Mouse (Mus musculus) liver, postnatal 0 days (tissue): ENCODE results near the gene Gm20388. TPM values are rescaled to one million over a fixed set of nuclear protein-coding genes. Genes with fewer than 3 reads are reported as not detected.

ENCODE experiments used
- ATAC-seq: fragments of 200-750 bp; cut with Nextera tagmentation; 2 replicates; pipeline ENCODE4 v1.8.0; 2017; ENCODE audit warnings: mild to moderate bottlenecking, moderate library complexity
- DNase-seq: peaks from one replicate; pipeline ENCODE4 v3.0.0-alpha.2; 2016
- H3K27ac ChIP-seq: fragments of 300-500 bp; sonication (generic); 2 replicates; pipeline ENCODE4 v1.5.1; 2014; ENCODE audit warnings: antibody characterized with exemption, moderate library complexity, mild to moderate bottlenecking, low read depth
- H3K27me3 ChIP-seq: fragments of 300-500 bp; sonication (generic); 2 replicates; pipeline ENCODE4 v1.6.1; 2014; ENCODE audit warnings: low read length, control low read depth, mixed read lengths; ENCODE audit not compliant: insufficient read depth
- H3K36me3 ChIP-seq: fragments of 300-500 bp; sonication (generic); replicated peaks from 2 replicates; pipeline ENCODE4 v1.6.1; 2014; ENCODE audit warnings: mild to moderate bottlenecking, control low read depth, low read length, moderate library complexity, mixed read lengths; ENCODE audit not compliant: insufficient read depth
- H3K4me1 ChIP-seq: fragments of 300-500 bp; sonication (generic); 2 replicates; pipeline ENCODE4 v1.6.1; 2014; ENCODE audit warnings: antibody characterized with exemption, mild to moderate bottlenecking, control low read depth; ENCODE audit not compliant: insufficient read depth
- H3K4me2 ChIP-seq: fragments of 300-500 bp; sonication (generic); 2 replicates; pipeline ENCODE4 v1.6.1; 2014; ENCODE audit warnings: low read depth, mild to moderate bottlenecking, low read length, moderate library complexity, mixed read lengths
- H3K4me3 ChIP-seq: fragments of 300-500 bp; sonication (generic); 2 replicates; pipeline ENCODE4 v1.5.1; 2014; ENCODE audit warnings: low read depth, low read length
- H3K9ac ChIP-seq: fragments of 300-500 bp; sonication (generic); replicated peaks from 2 replicates; pipeline ENCODE4 v1.6.1; 2014; ENCODE audit warnings: mild to moderate bottlenecking, moderate library complexity
- H3K9me3 ChIP-seq: fragments of 300-500 bp; sonication (generic); 2 replicates; pipeline ENCODE4 v1.6.1; 2016; ENCODE audit warnings: mild to moderate bottlenecking, control low read depth, low read length, mixed read lengths
- CTCF ChIP-seq: sonication (generic); IDR thresholded peaks from 2 replicates; pipeline ENCODE4 v1.5.1; 2016; ENCODE audit warnings: antibody characterized with exemption, low read depth
- EP300 ChIP-seq: IDR thresholded peaks from 2 replicates; pipeline ENCODE4 v1.6.1; 2016; ENCODE audit warnings: antibody characterized with exemption, low read depth, mild to moderate bottlenecking
- WGBS: fragments of 180-500 bp; shearing (Covaris S2); extraction: QIAGEN DNeasy Blood & Tissue Kit; methylation state at CpG from one replicate; pipeline ENCODE4 v1.1.7; 2014; ENCODE audit not compliant: insufficient replicate concordance; 5-methylcytosine and 5-hydroxymethylcytosine counted together
- polyA plus RNA-seq: library from polyadenylated mRNA; unstranded; fragments of >200 nt; fragmentation: Nextera tagmentation; extraction: Ambion mirVana; gene quantifications from 2 replicates; pipeline ENCODE4 v1.2.1, GENCODE M21; 2015

The Gm20388 gene
- polyA plus RNA-seq, 1 experiment from 2014 or later, result not detected

DNA sequence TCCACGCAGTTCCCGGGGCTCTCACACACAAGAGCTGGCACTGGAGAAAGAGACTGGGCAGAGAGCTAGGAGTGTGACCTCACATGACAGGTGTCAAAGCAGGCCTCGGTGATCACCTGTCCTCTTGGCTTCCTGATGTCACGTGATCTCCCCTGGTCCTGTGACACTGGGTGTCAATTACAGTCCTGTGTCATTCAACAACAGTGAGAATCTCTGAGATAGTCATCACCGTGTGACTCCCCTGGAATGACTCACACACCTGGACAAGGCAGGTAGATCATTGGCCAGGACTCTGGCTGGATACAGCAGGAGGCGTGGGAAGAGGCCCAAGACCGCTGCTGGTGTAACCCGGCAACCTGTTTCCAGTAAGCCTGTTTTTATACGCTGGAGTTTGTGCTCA lies 3826.3 kb downstream of the Gm20388 start:
- H3K4me2 ChIP-seq, result no peak overlapping the region
- peak; percentile 98 for ATAC-seq
- H3K9ac ChIP-seq, result no peak overlapping the region
- WGBS, result 56% methylated on average over 9 of the region's 9 CpGs
- no peaks in the 10 kb centered on the region for H3K9me3 ChIP-seq
- no peak overlapping the region for H3K4me3 ChIP-seq
- H3K27me3 ChIP-seq, result no peaks in the 10 kb centered on the region
- peak; percentile 57 for DNase-seq
- no peaks in the 10 kb centered on the region; the same call in 1 of the 2 replicates for H3K4me1 ChIP-seq
- H3K36me3 ChIP-seq, result no peaks in the 10 kb centered on the region
- TF ChIP-seq EP300 (no peak), CTCF (no peak)
- H3K27ac ChIP-seq, result 0 out of 2 replicates have a peak overlapping the region, but pooled peaks have one; percentile 7

DNA sequence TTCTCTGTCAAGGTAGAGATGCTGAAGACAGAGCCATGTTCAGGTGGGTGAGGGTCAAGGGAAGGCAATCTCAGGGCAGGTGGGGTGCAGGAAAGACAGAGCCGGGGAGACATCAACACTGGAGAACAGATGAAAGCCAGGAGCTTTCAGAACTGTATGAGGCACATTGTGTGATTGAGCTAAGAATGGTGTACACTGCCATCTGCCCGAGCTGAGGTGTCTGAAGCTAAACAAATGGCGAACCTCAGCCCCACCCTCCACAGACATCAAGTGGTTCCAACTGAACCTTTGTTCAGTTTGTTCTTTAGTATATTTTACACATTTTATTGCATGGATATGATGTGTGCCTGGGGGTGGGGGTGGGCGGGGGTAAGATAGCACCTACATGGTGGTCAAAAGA lies 3829.6 kb downstream of the Gm20388 start:
- TF ChIP-seq CTCF (no peak), EP300 (no peak)
- DNase-seq, result no peak
- H3K4me3 ChIP-seq, result no peak overlapping the region
- no peak for ATAC-seq
- no peaks in the 10 kb centered on the region for H3K36me3 ChIP-seq
- H3K4me1 ChIP-seq, result no peaks in the 10 kb centered on the region; the same call in 1 of the 2 replicates
- H3K4me2 ChIP-seq, result no peak overlapping the region
- H3K27me3 ChIP-seq, result no peaks in the 10 kb centered on the region
- no peak overlapping the region for H3K27ac ChIP-seq
- H3K9ac ChIP-seq, result no peak overlapping the region
- H3K9me3 ChIP-seq, result no peaks in the 10 kb centered on the region
- WGBS, result 64% methylated on average over 4 of the region's 4 CpGs

DNA sequence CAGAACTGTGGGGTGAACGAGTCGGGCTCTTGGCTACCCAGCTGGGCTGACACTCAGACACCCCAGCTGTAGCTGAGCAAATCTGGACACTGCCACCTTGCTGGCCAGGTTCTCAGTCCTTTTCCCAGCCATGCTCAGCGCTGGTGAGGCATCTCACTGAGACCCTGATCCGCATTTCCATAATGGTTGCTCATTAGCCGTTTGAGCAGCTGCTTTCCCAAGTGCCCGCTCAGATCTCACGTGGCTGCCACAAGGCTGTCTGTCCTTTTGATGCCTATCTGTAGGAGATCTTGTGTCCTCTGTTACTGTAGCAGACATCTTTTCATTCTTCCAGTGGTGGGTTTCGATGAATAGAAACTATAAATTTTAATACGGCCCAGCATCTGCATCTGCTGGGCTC lies 3830.6 kb downstream of the Gm20388 start:
- Histone ChIP-seq H3K4me1 (no peaks in the 10 kb centered on the region; the same call in 1 of the 2 replicates), H3K27ac (no peak overlapping the region), H3K9me3 (no peaks in the 10 kb centered on the region), H3K4me3 (no peak overlapping the region), H3K27me3 (no peaks in the 10 kb centered on the region), H3K9ac (no peak overlapping the region), H3K4me2 (no peak overlapping the region), H3K36me3 (no peaks in the 10 kb centered on the region)
- ATAC-seq, result no peak
- TF ChIP-seq CTCF (no peak), EP300 (no peak)
- DNase-seq, result no peak
- 71% methylated on average over 9 of the region's 9 CpGs for WGBS

DNA sequence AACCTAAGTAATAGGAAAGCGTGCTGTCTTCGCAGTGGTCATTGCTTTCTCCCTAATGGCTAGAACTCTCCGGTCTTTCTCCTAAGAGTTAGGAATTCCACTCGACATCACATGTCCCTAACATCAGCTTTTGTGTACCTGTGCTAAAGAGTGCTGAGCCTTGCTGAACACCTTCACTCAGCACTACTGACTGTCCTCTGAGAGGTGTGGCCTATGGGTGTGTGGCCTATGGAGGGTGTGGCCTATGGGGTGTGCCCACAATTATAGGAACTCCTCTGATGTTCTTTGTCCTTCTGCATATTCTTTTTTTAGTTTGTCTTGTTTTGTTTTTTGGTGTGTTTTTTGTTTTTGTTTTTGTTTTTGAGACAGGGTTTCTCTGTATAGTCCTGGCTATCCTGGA lies 3835.8 kb downstream of the Gm20388 start:
- 82% methylated on average over 4 of the region's 4 CpGs for WGBS
- ATAC-seq, result no peak
- Histone ChIP-seq H3K27ac (no peak overlapping the region), H3K4me2 (no peak overlapping the region), H3K27me3 (no peaks in the 10 kb centered on the region), H3K36me3 (no peaks in the 10 kb centered on the region), H3K4me1 (peaks cover 9% of the 10 kb centered on the region; the same call in 1 of the 2 replicates), H3K9me3 (no peaks in the 10 kb centered on the region), H3K9ac (no peak overlapping the region), H3K4me3 (no peak overlapping the region)
- DNase-seq, result no peak
- TF ChIP-seq CTCF (no peak), EP300 (no peak)

DNA sequence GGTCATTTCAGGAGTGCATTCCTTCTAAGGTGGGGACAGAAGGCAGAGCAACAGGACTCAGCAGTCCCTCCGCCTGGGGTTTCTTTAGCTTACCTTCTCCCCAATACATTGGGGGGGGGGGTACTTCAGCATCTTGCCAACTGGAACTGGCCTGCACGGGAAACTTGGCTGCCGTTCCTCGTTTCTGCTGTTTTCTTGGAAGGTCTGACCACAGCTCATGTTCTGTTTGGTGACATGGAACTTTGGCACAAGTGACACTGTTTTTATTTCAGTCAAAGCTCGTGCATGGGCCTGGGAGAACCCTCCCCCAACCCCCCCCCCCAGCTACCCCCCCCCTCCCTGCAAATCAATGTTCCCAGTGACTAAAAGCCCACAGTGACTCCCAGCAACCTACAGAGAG lies 3837.1 kb downstream of the Gm20388 start:
- no peaks in the 10 kb centered on the region for H3K36me3 ChIP-seq
- H3K4me3 ChIP-seq, result no peak overlapping the region
- ATAC-seq (no peak), DNase-seq (no peak)
- peaks cover 9% of the 10 kb centered on the region for H3K4me1 ChIP-seq
- no peak overlapping the region for H3K4me2 ChIP-seq
- H3K9me3 ChIP-seq, result no peaks in the 10 kb centered on the region
- 0 out of 2 replicates have a peak overlapping the region, but pooled peaks have one; percentile 22 for H3K27ac ChIP-seq
- H3K27me3 ChIP-seq, result no peaks in the 10 kb centered on the region
- no peak for TF ChIP-seq EP300
- TF ChIP-seq CTCF, result no peak
- WGBS, result 56% methylated on average over 5 of the region's 5 CpGs
- H3K9ac ChIP-seq, result no peak overlapping the region

DNA sequence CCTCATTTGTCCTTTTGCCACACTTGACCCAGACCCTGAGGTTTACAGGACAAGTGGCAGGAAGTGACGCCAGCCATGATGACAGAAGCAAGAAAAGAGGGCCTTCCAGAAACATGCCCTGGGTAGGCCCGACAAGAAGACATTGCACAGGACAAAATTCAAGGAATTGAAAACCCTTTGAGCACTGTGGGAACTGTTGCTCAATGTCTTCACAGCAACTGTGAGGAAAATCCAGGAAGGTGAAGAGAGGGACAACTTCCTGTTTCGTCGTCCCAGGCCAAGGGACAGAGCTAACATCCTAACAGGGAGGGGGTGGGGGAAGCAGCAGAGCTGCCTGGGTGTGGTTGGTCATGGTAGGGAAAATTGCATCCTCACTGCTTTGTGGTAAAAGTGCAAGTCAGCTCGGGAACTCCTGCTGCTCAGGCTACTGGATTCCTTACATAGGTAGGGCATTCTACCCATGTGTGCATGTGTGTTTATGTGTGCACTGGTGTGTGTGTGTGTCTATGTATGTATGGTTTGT lies 3839.6 kb downstream of the Gm20388 start:
- peaks cover 12% of the 10 kb centered on the region for H3K4me1 ChIP-seq
- no peak overlapping the region for H3K4me3 ChIP-seq
- no peak overlapping the region for H3K4me2 ChIP-seq
- no peak for DNase-seq
- TF ChIP-seq CTCF (no peak), EP300 (no peak)
- H3K36me3 ChIP-seq, result no peaks in the 10 kb centered on the region
- no peaks in the 10 kb centered on the region for H3K9me3 ChIP-seq
- H3K27me3 ChIP-seq, result no peaks in the 10 kb centered on the region
- H3K27ac ChIP-seq, result no peak overlapping the region
- no peak overlapping the region for H3K9ac ChIP-seq
- peak; percentile 35; the same call in 1 of the 2 replicates for ATAC-seq
- 29% methylated on average over 5 of the region's 5 CpGs for WGBS
